Mouse (Mus musculus): ENCODE measurements around the gene Pde7b.

GRCm38 (mm10) chr10:20395778-20396177, 329.1 kb downstream of the Pde7b start:
- TF ChIP-seq CTCF (conservative IDR thresholded peaks at IDR 0.05; ENCODE audit: insufficient read depth, insufficient read length, low read depth, low read length) (no peak), POLR2A (IDR thresholded peaks at IDR 0.05; ENCODE audit: low read depth, low read length) (no peak)
